Mouse (Mus musculus) leukemia stem cell, adult 10-12 weeks (primary cell): ENCODE measurements around the gene Trap1. TPM values are rescaled to one million over a fixed set of nuclear protein-coding genes. Genes with fewer than 3 reads are reported as not detected.

Experiments used
- polyA plus RNA-seq: library from polyadenylated mRNA; stranded (reverse); fragments of >175 nt; gene quantifications from 2 replicates; pipeline ENCODE4 v1.2.3, GENCODE M21; 2012; ENCODE audit warnings: low replicate concordance

Gene Trap1
- 228 and 241 TPM in 2 replicates for polyA plus RNA-seq

DNA sequence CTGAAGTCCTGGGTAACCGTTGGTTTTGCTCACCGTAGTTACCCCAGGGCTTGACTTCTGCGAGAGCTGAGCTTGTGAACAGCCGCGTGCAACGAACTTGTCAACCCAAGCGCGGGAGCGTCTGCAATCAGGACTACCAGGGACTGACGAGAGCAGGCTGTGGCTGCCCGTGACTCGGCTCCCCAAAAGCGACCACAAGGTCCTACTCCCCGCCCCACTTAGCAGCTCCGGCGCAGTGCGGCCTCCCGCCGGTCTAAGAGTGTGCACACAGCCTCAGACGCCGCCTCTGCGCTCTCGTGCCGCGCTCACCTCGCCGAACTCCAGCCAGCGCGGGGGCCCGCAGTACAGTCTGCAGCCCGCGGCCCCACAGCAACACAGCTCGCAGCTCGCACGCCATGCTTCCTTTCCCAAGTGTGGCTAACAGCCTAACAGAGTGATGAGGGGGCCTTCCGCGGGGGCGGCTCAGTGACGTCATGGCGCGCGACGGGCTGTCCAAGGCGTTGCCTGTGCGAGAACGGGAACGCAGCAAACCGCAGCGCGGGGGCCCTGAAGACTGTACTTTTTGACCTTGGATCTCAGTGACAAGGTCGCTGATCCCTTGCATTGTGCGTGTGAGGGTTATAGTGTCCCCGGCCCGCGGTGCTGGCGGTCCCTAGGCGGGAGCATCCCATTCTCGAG is at the start of gene Trap1:
Gene Trap1, minus strand, starts transcription at position 444 of the 678 bp plus-strand sequence.

DNA sequence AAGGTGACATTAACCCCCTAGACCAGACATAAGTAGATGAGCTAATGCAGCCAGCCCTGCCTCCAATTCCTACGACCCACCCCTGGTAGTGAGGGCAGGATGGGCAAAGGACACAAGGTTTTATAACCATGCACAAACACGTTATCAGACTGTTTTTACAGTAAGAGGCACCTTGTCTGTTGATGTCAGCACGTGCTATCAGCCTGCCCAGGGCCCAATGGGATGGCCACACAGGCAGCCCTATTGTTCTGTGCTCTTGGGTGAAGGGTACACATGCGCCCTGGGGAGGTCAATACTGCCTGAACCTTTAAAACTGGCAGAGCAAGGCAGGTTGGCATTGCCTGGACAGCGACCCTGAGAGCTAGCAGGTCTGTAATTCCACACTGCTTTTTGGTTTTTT is 40.8 kb downstream of the Trap1 start, which contains the start of gene Dnase1:
Gene Dnase1, plus strand, starts transcription at position 136 of the 400 bp plus-strand sequence.

DNA sequence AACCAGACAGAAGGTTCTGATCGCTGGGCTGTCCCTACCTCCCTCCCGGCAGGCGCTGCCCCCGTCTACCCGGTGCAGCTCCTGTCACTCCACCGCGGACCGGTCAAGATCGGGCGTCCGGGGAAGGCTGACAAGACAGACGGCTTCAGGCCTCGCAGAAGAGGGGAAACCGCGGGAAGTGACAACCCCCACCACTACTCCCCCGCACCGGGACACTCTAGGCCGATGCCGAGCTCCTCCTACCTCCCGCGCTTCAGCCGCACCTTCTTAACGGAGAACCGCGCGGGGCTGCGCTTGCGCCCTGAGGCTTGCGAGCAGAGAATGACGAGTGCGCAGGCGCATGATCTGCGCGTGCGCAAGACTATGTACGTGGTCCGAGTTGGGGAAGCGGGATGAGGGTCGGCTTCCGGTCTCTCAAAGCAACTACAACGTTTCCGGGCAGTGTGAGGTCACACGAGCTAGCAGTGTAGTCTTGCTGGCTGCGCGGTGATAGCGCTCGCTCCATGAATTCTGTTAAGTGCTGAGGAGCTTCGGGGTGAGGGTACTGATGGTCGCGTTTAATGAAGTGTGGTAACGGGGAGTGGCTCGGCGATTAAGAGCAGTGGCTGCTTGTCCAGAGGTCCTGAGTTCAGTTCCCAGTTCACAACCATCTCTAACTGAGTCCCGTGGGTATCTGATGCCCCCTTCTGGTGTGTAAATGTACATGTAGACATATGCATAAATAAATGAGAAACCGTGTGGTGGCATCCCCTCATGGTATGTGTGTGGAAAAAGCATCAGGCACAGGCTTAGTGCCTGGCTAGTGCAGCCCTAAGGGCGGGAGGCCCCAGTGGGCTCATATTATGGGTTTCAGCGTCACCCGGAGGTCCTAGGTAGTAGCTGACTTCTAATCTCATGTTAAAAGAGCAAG is 73.9 kb downstream of the Trap1 start, which contains the start of gene Slx4:
Gene Slx4, minus strand, starts transcription at position 282 of the 910 bp plus-strand sequence.

Other genes with a start within 250 kb of the Trap1 start
- gene Olfr15, start 246.9 kb downstream of the Trap1 start, polyA plus RNA-seq, result 0.02 TPM in 1 of 2 replicates, not detected in the other
- 0.16 and 0.18 TPM in 2 replicates for gene Zfp174, start 230.6 kb downstream of the Trap1 start, polyA plus RNA-seq
- 21.8 and 50.6 TPM in 2 replicates for gene Naa60, start 205.5 kb downstream of the Trap1 start, polyA plus RNA-seq
- 5.6 and 6.4 TPM in 2 replicates for gene Zfp597, start 193.3 kb downstream of the Trap1 start, polyA plus RNA-seq
- not detected in 2 replicates for gene Gm20695, start 193.2 kb downstream of the Trap1 start, polyA plus RNA-seq
- 23.8 and 28.9 TPM in 2 replicates for gene 1700037C18Rik, start 169.1 kb downstream of the Trap1 start, polyA plus RNA-seq
- 14.0 and 40.7 TPM in 2 replicates for gene Cluap1, start 169.0 kb downstream of the Trap1 start, polyA plus RNA-seq
- 0.25 and 0.74 TPM in 2 replicates for gene Nlrc3, start 101.2 kb downstream of the Trap1 start, polyA plus RNA-seq
- gene Slx4, start 74.1 kb downstream of the Trap1 start, polyA plus RNA-seq, result 16.2 and 40.7 TPM in 2 replicates
- gene Dnase1, start 40.9 kb downstream of the Trap1 start, polyA plus RNA-seq, result not detected in 2 replicates
- gene Crebbp, start 136.2 kb upstream of the Trap1 start, polyA plus RNA-seq, result 9.8 and 21.4 TPM in 2 replicates